Mouse (Mus musculus) hindbrain, embryonic 14.5 days (tissue): ENCODE data around the gene Cryba4. TPM values are rescaled to one million over a fixed set of nuclear protein-coding genes. Genes with fewer than 3 reads are reported as not detected.

Experiments
- ATAC-seq: fragments of 200-750 bp; cut with Nextera tagmentation; 2 replicates; pipeline ENCODE4 v1.8.0; 2017; ENCODE audit warnings: moderate number of reproducible peaks, mild to moderate bottlenecking, moderate TSS enrichment, moderate library complexity; ENCODE audit not compliant: low FRiP score
- DNase-seq: peaks from one replicate; pipeline ENCODE4 v3.0.0-alpha.2; 2015; ENCODE audit warnings: low spot score
- H3K27ac ChIP-seq: fragments of 300-500 bp; sonication (generic); 2 replicates; pipeline ENCODE4 v1.5.1; 2014; ENCODE audit warnings: mild to moderate bottlenecking, moderate library complexity
- H3K27me3 ChIP-seq: fragments of 300-500 bp; sonication (generic); 2 replicates; pipeline ENCODE4 v1.6.1; 2014; ENCODE audit warnings: mild to moderate bottlenecking, low read length, mixed read lengths; ENCODE audit not compliant: control insufficient read depth, insufficient read depth
- H3K36me3 ChIP-seq: fragments of 300-500 bp; sonication (generic); replicated peaks from 2 replicates; pipeline ENCODE4 v1.6.1; 2014; ENCODE audit not compliant: control insufficient read depth, insufficient read depth
- H3K4me1 ChIP-seq: fragments of 300-500 bp; sonication (generic); replicated peaks from 2 replicates; pipeline ENCODE4 v1.6.1; 2014; ENCODE audit warnings: antibody characterized with exemption, low read length, mixed read lengths; ENCODE audit not compliant: control insufficient read depth, insufficient read depth
- H3K4me2 ChIP-seq: fragments of 300-500 bp; sonication (generic); replicated peaks from 2 replicates; pipeline ENCODE4 v1.6.1; 2014; ENCODE audit warnings: mild to moderate bottlenecking, moderate library complexity
- H3K4me3 ChIP-seq: fragments of 300-500 bp; sonication (generic); replicated peaks from 2 replicates; pipeline ENCODE4 v1.5.1; 2014; ENCODE audit warnings: mild to moderate bottlenecking, low read length
- H3K9ac ChIP-seq: fragments of 300-500 bp; sonication (generic); 2 replicates; pipeline ENCODE4 v1.6.1; 2014
- H3K9me3 ChIP-seq: fragments of 300-500 bp; sonication (generic); 2 replicates; pipeline ENCODE4 v1.6.1; 2016; ENCODE audit warnings: low read length; ENCODE audit not compliant: control insufficient read depth
- WGBS: fragments of 180-500 bp; shearing (Covaris S2); extraction: QIAGEN DNeasy Blood & Tissue Kit; methylation state at CpG from one replicate; pipeline ENCODE4 v1.1.7; 2014; 5-methylcytosine and 5-hydroxymethylcytosine counted together
- polyA plus RNA-seq: library from polyadenylated mRNA; unstranded; fragments of >200 nt; fragmentation: Nextera tagmentation; extraction: Ambion mirVana; gene quantifications from 2 replicates; pipeline ENCODE4 v1.2.1, GENCODE M21; 2014

Cryba4 gene
- polyA plus RNA-seq, 1 experiment from 2014 or later: 3.2 TPM

DNA sequence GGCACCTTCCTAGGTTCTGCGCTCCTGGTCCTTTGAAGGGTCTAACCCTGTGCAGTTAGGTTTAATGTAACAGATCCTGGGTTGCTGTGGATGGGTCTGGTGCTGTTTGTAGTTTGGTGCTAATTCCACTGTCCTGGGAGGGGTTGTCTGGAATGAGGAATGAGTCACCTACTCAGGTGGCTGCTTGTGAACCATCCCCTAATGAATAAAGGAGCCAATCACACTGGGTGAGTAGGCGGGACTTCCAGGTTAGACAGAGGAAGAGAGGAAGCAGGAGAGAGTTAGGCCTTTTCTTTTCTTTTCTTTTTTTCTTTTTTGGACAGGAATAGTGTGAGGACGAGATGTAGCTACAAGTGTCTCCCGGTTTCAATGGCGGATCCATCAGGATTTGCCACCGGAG lies 52.7 kb downstream of the Cryba4 start:
- no peaks in the 10 kb centered on the region for H3K27me3 ChIP-seq
- H3K9ac ChIP-seq: no peak overlapping the region
- no peak overlapping the region for H3K4me3 ChIP-seq
- ATAC-seq (no peak), DNase-seq (no peak)
- 90% methylated on average over 6 of the region's 6 CpGs for WGBS
- H3K36me3 ChIP-seq: no peaks in the 10 kb centered on the region
- no peak overlapping the region for H3K4me2 ChIP-seq
- no peaks in the 10 kb centered on the region for H3K9me3 ChIP-seq
- no peak overlapping the region for H3K27ac ChIP-seq
- H3K4me1 ChIP-seq: no peaks in the 10 kb centered on the region

Other genes starting within 250 kb of the Cryba4 start
- 3.6 and 3.9 TPM in 2 replicates for gene Crybb1, start 3.3 kb upstream of the Cryba4 start, polyA plus RNA-seq
- gene Tpst2, start 24.2 kb upstream of the Cryba4 start, polyA plus RNA-seq: 29.0 and 30.4 TPM in 2 replicates
- 24.9 and 26.4 TPM in 2 replicates for gene Tfip11, start 73.8 kb upstream of the Cryba4 start, polyA plus RNA-seq
- gene Srrd, start 90.5 kb upstream of the Cryba4 start, polyA plus RNA-seq: 60.4 and 62.5 TPM in 2 replicates
- 32.8 and 36.0 TPM in 2 replicates for gene Hps4, start 90.6 kb upstream of the Cryba4 start, polyA plus RNA-seq
- gene Gm6583, start 103.5 kb upstream of the Cryba4 start, polyA plus RNA-seq: 0.13 and 0.14 TPM in 2 replicates
- gene Asphd2, start 142.3 kb upstream of the Cryba4 start, polyA plus RNA-seq: 79.3 and 85.9 TPM in 2 replicates
- 0.23 and 0.29 TPM in 2 replicates for gene Gm6588, start 196.9 kb upstream of the Cryba4 start, polyA plus RNA-seq